Mouse (Mus musculus) WW6 (cell line): ENCODE results near the gene Ckap2.
A peak's percentile ranks its signal among the peaks of the same experiment; 100 is the strongest.

Experiments
- DNase-seq: peaks from one replicate; pipeline ENCODE4 v3.0.0-alpha.2; 2013; ENCODE audit warnings: low read depth, low spot score

Gene Ckap2

GRCm38 (mm10) chr8:22185431-22186397 lies at the start of gene Ckap2:
Gene Ckap2, minus strand, starts transcription at chr8:22185819.
- peak; percentile 87 for DNase-seq

GRCm38 (mm10) chr8:22228621-22229020 lies 43.0 kb upstream of the Ckap2 start:
- DNase-seq = no peak

GRCm38 (mm10) chr8:22227061-22227877 lies 41.6 kb upstream of the Ckap2 start, which contains the start of gene Thsd1:
Gene Thsd1, plus strand, starts transcription at chr8:22227313.
- DNase-seq = peak; percentile 39

GRCm38 (mm10) chr8:22226361-22226760 lies 40.7 kb upstream of the Ckap2 start:
- no peak for DNase-seq

- no peak for DNase-seq
These were observed 29.2 kb upstream of the Ckap2 start for GRCm38 (mm10) chr8:22214826-22215225.

- DNase-seq = no peak
These were observed 23.4 kb upstream of the Ckap2 start for GRCm38 (mm10) chr8:22209012-22209411.

GRCm38 (mm10) chr8:22207535-22207934 lies 21.9 kb upstream of the Ckap2 start:
- DNase-seq = no peak

- peak; percentile 65 for DNase-seq
These were observed 13.9 kb upstream of the Ckap2 start for GRCm38 (mm10) chr8:22199481-22199880.

GRCm38 (mm10) chr8:22197914-22198313 lies 12.3 kb upstream of the Ckap2 start:
- no peak for DNase-seq

- DNase-seq = no peak
These were observed 7.9 kb upstream of the Ckap2 start for GRCm38 (mm10) chr8:22193432-22194010.

GRCm38 (mm10) chr8:22192660-22193431 lies 7.2 kb upstream of the Ckap2 start, which contains the start of gene Vps36:
Gene Vps36, plus strand, starts transcription at chr8:22192809.
- peak; percentile 65 for DNase-seq

GRCm38 (mm10) chr8:22184884-22185283 lies 735 bp downstream of the Ckap2 start:
- DNase-seq = peak; percentile 43

- no peak for DNase-seq
These were observed 9.7 kb downstream of the Ckap2 start for GRCm38 (mm10) chr8:22175966-22176365.

GRCm38 (mm10) chr8:22169167-22169566 lies 16.5 kb downstream of the Ckap2 start:
- DNase-seq = no peak

GRCm38 (mm10) chr8:22166080-22166603 lies 19.5 kb downstream of the Ckap2 start, which contains the start of gene Nek3:
Gene Nek3, minus strand, starts transcription at chr8:22166435.
- DNase-seq = peak; percentile 88

GRCm38 (mm10) chr8:22165251-22166079 lies 20.2 kb downstream of the Ckap2 start:
- no peak for DNase-seq

GRCm38 (mm10) chr8:22164431-22164830 lies 21.2 kb downstream of the Ckap2 start:
- no peak for DNase-seq

- no peak for DNase-seq
These were observed 23.4 kb downstream of the Ckap2 start for GRCm38 (mm10) chr8:22162206-22162605.

- DNase-seq = no peak
These were observed 35.3 kb downstream of the Ckap2 start for GRCm38 (mm10) chr8:22150345-22150663.
